Mouse (Mus musculus): Measurements from ENCODE around the gene Myo1a.
"Not testable (repeated sequence)": the region's sequence is repeated elsewhere in the genome, so short reads cannot be mapped to it uniquely, and the experiment has no call there.

DNA sequence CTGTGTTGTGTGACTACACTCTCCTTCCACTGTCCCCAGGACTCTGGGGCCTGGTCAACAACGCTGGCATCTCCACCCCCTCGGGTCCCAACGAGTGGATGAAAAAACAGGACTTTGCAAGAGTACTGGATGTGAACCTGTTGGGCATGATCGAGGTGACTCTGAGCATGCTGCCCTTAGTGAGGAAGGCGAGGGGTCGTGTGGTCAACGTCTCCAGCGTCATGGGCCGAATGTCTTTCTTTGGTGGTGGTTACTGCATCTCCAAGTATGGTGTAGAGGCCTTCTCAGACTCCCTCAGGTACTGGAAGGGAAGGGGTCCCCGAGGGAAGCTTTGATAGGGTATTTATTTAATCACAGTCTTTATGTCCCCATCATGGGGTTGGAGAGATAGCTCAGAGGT is 58.0 kb downstream of the Myo1a start:
- not testable (repeated sequence) for TF ChIP-seq CTCF (IDR thresholded peaks at IDR 0.05; ENCODE audit: insufficient read depth, low read length); POLR2A (IDR thresholded peaks at IDR 0.05; ENCODE audit: borderline replicate concordance, extremely low read depth, low read depth, low read length)

Data from lung, adult 2 months (tissue).